Comparison of ENCODE assay signal across 27 mouse cellular contexts in the genomic region with DNA sequence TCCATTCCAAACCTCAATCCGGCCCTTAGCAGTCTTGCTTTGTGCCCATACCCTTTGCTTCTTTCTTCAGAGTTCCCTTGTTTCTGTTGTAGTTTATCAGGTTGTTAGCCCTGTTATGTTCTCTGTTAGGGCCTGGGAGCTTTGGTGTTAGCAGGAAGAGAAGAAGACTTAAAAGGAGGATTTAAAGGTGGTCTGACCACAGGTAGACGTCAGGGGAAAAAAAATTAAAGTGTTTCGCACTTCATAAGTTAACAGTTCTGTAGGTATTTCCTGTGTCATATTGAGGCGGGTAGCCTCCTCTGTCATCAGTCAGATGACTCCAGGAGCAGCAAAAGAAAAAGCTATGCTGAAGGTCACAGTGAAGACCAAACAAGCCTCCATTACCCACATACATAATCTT. TPM values are rescaled to one million over a fixed set of nuclear protein-coding genes. Genes with fewer than 3 reads are reported as not detected.
A peak's percentile ranks its signal among the peaks of the same experiment; 100 is the strongest.
DNase-seq lines count a peak whose midpoint lies in the region; ATAC-seq and TF ChIP-seq lines count a peak whose summit lies in the region.
"Had no signal": no experiment of that assay in that cellular context is flagged by ENCODE, and none has a peak within 500 bp of the region (broad histone marks: within the 10 kb centered on the region; RNA-seq: fewer than 3 reads in every experiment).

No protein-coding gene starts in this region.

- no peak overlapping the region for H3K4me3 ChIP-seq in bone marrow, adult 2 months (replicated peaks; ENCODE audit: control insufficient read depth, low read depth, low read length)
- H3K4me3 ChIP-seq in cerebellum, adult 2 months (replicated peaks; ENCODE audit: insufficient read depth, low read depth, low read length) = no peak overlapping the region
- H3K4me3 ChIP-seq: forebrain, embryonic 13.5 days; hindbrain, embryonic 15.5 days; limb, embryonic 13.5 days; liver, embryonic 12.5 days; midbrain, embryonic 12.5 days; neural tube, embryonic 13.5 days; stomach, embryonic 15.5 days had no signal

- DNase-seq in spleen, postnatal 36 days (ENCODE audit: low spot score in 2 of 2) = peak; percentile 32 to 54
- no peak for DNase-seq in spleen, adult 18-20 months
- DNase-seq in cerebellum, adult 8-10 months = no peak
- DNase-seq in Muller cell, postnatal 12 days (ENCODE audit: inconsistent ontology term) = no peak
- DNase-seq in cerebellum, adult 2 months = no peak
- DNase-seq: adrenal gland, adult 8-10 months; cerebellum, adult 9-10 months; gastrocnemius, postnatal 36 days; kidney, adult 9 months; kidney, postnatal 25 days; layer of hippocampus, postnatal 36 days; lung, adult 18-20 months; lung, postnatal 14 days had no signal

- ATAC-seq in CD4-positive, CD25-positive, alpha-beta regulatory T cell, adult 4 months = peak; percentile 79
- peak; percentile 30; the same call in 1 of the 2 replicates for ATAC-seq in neutrophil, adult 5-6 weeks (ENCODE audit: extremely low read depth, insufficient number of reproducible peaks, low FRiP score, poor library complexity, severe bottlenecking)
- ATAC-seq: forebrain, embryonic 13.5 days; intestine, embryonic 16.5 days; liver, embryonic 12.5 days; Patski had no signal

- H3K27me3 ChIP-seq in cerebellum, adult 2 months (ENCODE audit: control insufficient read depth, insufficient read depth, low read length) = no peaks in the 10 kb centered on the region
- H3K27me3 ChIP-seq: forebrain, embryonic 13.5 days; hindbrain, embryonic 15.5 days; limb, embryonic 13.5 days; liver, embryonic 12.5 days; midbrain, embryonic 12.5 days; neural tube, embryonic 13.5 days; Patski had no signal

- TF ChIP-seq POLR2A in bone marrow, adult 2 months (IDR thresholded peaks at IDR 0.05; ENCODE audit: borderline replicate concordance, control insufficient read depth, low read depth, low read length) = no peak
- no peak for TF ChIP-seq POLR2A in cerebellum, adult 2 months (IDR thresholded peaks at IDR 0.05; ENCODE audit: borderline replicate concordance, insufficient read depth, low read length)

- peak overlapping the region; percentile 28; the same call in 1 of the 2 replicates for H3K27ac ChIP-seq in bone marrow, adult 2 months (ENCODE audit: control insufficient read depth, insufficient read depth, low read depth, low read length, poor library complexity)
- H3K27ac ChIP-seq in cerebellum, adult 2 months (ENCODE audit: insufficient read depth, low read length) = no peak overlapping the region
- H3K27ac ChIP-seq: forebrain, embryonic 13.5 days; hindbrain, embryonic 15.5 days; limb, embryonic 13.5 days; liver, embryonic 12.5 days; midbrain, embryonic 12.5 days; neural tube, embryonic 13.5 days; stomach, embryonic 15.5 days had no signal

- WGBS in bone marrow, adult 2 months = 55% methylated on average over 4 of the region's 4 CpGs
- WGBS in cerebellum, adult 2 months = 89% methylated on average over 4 of the region's 4 CpGs

- peaks cover 2% of the 10 kb centered on the region for H3K4me1 ChIP-seq in bone marrow, adult 2 months (ENCODE audit: control insufficient read depth, insufficient read depth, low read length)
- no peaks in the 10 kb centered on the region for H3K4me1 ChIP-seq in cerebellum, adult 2 months (ENCODE audit: control insufficient read depth, insufficient read depth, low read length)
- H3K4me1 ChIP-seq: forebrain, embryonic 13.5 days; hindbrain, embryonic 15.5 days; limb, embryonic 13.5 days; liver, embryonic 12.5 days; midbrain, embryonic 12.5 days; neural tube, embryonic 13.5 days; stomach, embryonic 15.5 days had no signal

- TF ChIP-seq CTCF in bone marrow, adult 2 months (IDR thresholded peaks at IDR 0.05; ENCODE audit: control insufficient read depth, insufficient read depth, low read length) = no peak
- TF ChIP-seq CTCF in cerebellum, adult 2 months (IDR thresholded peaks at IDR 0.05; ENCODE audit: borderline replicate concordance, insufficient read depth, low read depth, low read length) = no peak

RNA-seq across cellular contexts. Expression of gene Ptpn22, which starts 8.4 kb away (rescaled TPM):
- 100 to 1,000 TPM; 350 to 445 TPM for polyA plus RNA-seq in CD4-positive, CD25-positive, alpha-beta regulatory T cell, adult 4 months (2017; shearing (Covaris generic))
- polyA plus RNA-seq in bone marrow, adult 2 months (2011; ENCODE audit: insufficient read depth, insufficient read length, low replicate concordance, missing spikeins) = 32.7 and 44.2 TPM in 2 replicates
- 93.7 and 107 TPM in 2 replicates for total RNA-seq in neutrophil, adult 5-6 weeks (2017)
- polyA plus RNA-seq in cerebellum, adult 2 months (2012; rRNA removed) = 34.7 and 39.4 TPM in 2 replicates

RNA-seq across cellular contexts. Expression of gene Bcl2l15, which starts 35.6 kb away (rescaled TPM):
- 1 to 10 TPM; 6.2 to 8.6 TPM for polyA plus RNA-seq in CD4-positive, CD25-positive, alpha-beta regulatory T cell, adult 4 months (2017; shearing (Covaris generic))
- 6.5 and 11.2 TPM in 2 replicates for polyA plus RNA-seq in bone marrow, adult 2 months (2011; ENCODE audit: insufficient read depth, insufficient read length, low replicate concordance, missing spikeins)
- total RNA-seq in neutrophil, adult 5-6 weeks (2017) = 1.5 and 2.5 TPM in 2 replicates
- polyA plus RNA-seq in cerebellum, adult 2 months (2012; rRNA removed) = 91.7 and 98.7 TPM in 2 replicates
- total RNA-seq: heart, adult 8-10 months had no signal

RNA-seq across cellular contexts. Expression of gene Rsbn1, which starts 45.9 kb away (rescaled TPM):
- 10 to 100 TPM; 10.5 to 11.2 TPM for polyA plus RNA-seq in CD4-positive, CD25-positive, alpha-beta regulatory T cell, adult 4 months (2017; shearing (Covaris generic))
- polyA plus RNA-seq in bone marrow, adult 2 months (2011; ENCODE audit: insufficient read depth, insufficient read length, low replicate concordance, missing spikeins) = 5.2 and 9.3 TPM in 2 replicates
- 51.4 and 52.8 TPM in 2 replicates for total RNA-seq in neutrophil, adult 5-6 weeks (2017)
- polyA plus RNA-seq in cerebellum, adult 2 months (2012; rRNA removed) = 14.5 and 15.2 TPM in 2 replicates

RNA-seq across cellular contexts. Expression of gene Gm43064, which starts 58.6 kb away (rescaled TPM):
- under 1 TPM in 1 of 2 experiments, not detected in 1; 0.52 TPM for polyA plus RNA-seq in CD4-positive, CD25-positive, alpha-beta regulatory T cell, adult 4 months (2017; shearing (Covaris generic))
- not detected in 2 replicates for polyA plus RNA-seq in bone marrow, adult 2 months (2011; ENCODE audit: insufficient read depth, insufficient read length, low replicate concordance, missing spikeins)
- not detected in 2 replicates for total RNA-seq in neutrophil, adult 5-6 weeks (2017)
- 0.33 and 0.49 TPM in 2 replicates for polyA plus RNA-seq in cerebellum, adult 2 months (2012; rRNA removed)
- total RNA-seq: adrenal gland, adult 8-10 months; heart, adult 8-10 months; hematopoietic stem cell, adult 5-6 weeks had no signal
- polyA plus RNA-seq: forebrain, embryonic 13.5 days; midbrain, embryonic 12.5 days had no signal

RNA-seq across cellular contexts. Expression of gene Ap4b1, which starts 58.7 kb away (rescaled TPM):
- 10 to 100 TPM; 20.6 to 31.7 TPM for polyA plus RNA-seq in CD4-positive, CD25-positive, alpha-beta regulatory T cell, adult 4 months (2017; shearing (Covaris generic))
- polyA plus RNA-seq in bone marrow, adult 2 months (2011; ENCODE audit: insufficient read depth, insufficient read length, low replicate concordance, missing spikeins) = 27.7 and 34.2 TPM in 2 replicates
- total RNA-seq in neutrophil, adult 5-6 weeks (2017) = 39.4 and 48.4 TPM in 2 replicates
- polyA plus RNA-seq in cerebellum, adult 2 months (2012; rRNA removed) = 19.2 and 23.2 TPM in 2 replicates

Comparison
In these comparisons a context has a peak if more than half of its experiments do, and no peak if none do; other contexts are left out.
1. DNase-seq: peak in spleen, postnatal 36 days (2 of 2); none in spleen, adult 18-20 months (0 of 2), cerebellum, adult 8-10 months (single experiment), Muller cell, postnatal 12 days (single experiment) and cerebellum, adult 2 months (0 of 2).